Mouse (Mus musculus) CH12.LX (cell line): ENCODE measurements at regions not wholly inside any gene's neighbourhood (a gene's known extent, or its start where the extent isn't known, plus 50 kb on each side); places are given as distances from the start of the nearest gene placed in this dataset.

Source experiments
- DNase-seq: peaks from one replicate; pipeline ENCODE4 v3.0.0-alpha.2; 2013; ENCODE audit errors: extremely low read depth
- H3K27ac ChIP-seq: 2 replicates; pipeline ENCODE4 v1.5.1; 2012; ENCODE audit warnings: low read depth, mild to moderate bottlenecking, control low read depth, moderate library complexity; ENCODE audit not compliant: insufficient read depth
- H3K27me3 ChIP-seq: replicated peaks from 2 replicates; pipeline ENCODE3; 2012; ENCODE audit warnings: inconsistent platforms
- H3K36me3 ChIP-seq, 2 experiments: replicated peaks in 1 of 2; 2 replicates each; pipeline versions ENCODE3 to v1.6.1; 2012; ENCODE audit warnings: inconsistent platforms in 1 of 2, low read length in 1 of 2, mild to moderate bottlenecking in 1 of 2, mixed read lengths in 1 of 2, moderate library complexity in 1 of 2; ENCODE audit not compliant: control insufficient read depth in 1 of 2, insufficient read depth in 1 of 2
- H3K4me1 ChIP-seq, 2 experiments: 2 replicates each; pipeline ENCODE4 v1.6.1; 2012; ENCODE audit warnings: inconsistent platforms in 1 of 2, moderate library complexity in 1 of 2; ENCODE audit not compliant: insufficient read depth in 2 of 2, control insufficient read depth in 1 of 2
- H3K4me2 ChIP-seq: 2 replicates; pipeline ENCODE4 v1.6.1; 2012; ENCODE audit warnings: low read depth, mild to moderate bottlenecking, control low read depth; ENCODE audit not compliant: poor library complexity, insufficient read depth, severe bottlenecking
- H3K4me3 ChIP-seq, 3 experiments: fragments of 150-350 bp in 1 of 3; sonication (generic) in 1 of 3; replicated peaks in 1 of 3; 2 replicates each; pipeline versions ENCODE3 to v1.5.1; 2011 to 2012; ENCODE audit warnings: low read depth in 2 of 3, low read length in 2 of 3, mild to moderate bottlenecking in 2 of 3, moderate library complexity in 2 of 3, control low read depth in 1 of 3, improper control_type of control experiment in 1 of 3, inconsistent platforms in 1 of 3, mixed read lengths in 1 of 3; ENCODE audit not compliant: poor library complexity in 1 of 3
- H3K79me2 ChIP-seq: replicated peaks from 2 replicates; pipeline ENCODE4 v1.6.1; 2012; ENCODE audit warnings: mild to moderate bottlenecking, moderate library complexity; ENCODE audit not compliant: control insufficient read depth, poor library complexity, insufficient read depth, severe bottlenecking; ENCODE audit errors: extremely low read depth
- H3K9ac ChIP-seq: 2 replicates; pipeline ENCODE4 v1.6.1; 2012; ENCODE audit warnings: low read depth, mild to moderate bottlenecking, control low read depth, moderate library complexity; ENCODE audit not compliant: insufficient read depth
- H3K9me3 ChIP-seq: replicated peaks from 2 replicates; pipeline ENCODE3; 2012; ENCODE audit warnings: low read length, inconsistent platforms, mixed read lengths
- CTCF ChIP-seq, 2 experiments: IDR thresholded peaks in 1 of 2; conservative IDR thresholded peaks in 1 of 2; 2 replicates each; pipeline ENCODE4 v1.5.1; 2011 to 2012; ENCODE audit warnings: low read depth in 2 of 2, low read length in 2 of 2, improper control_type of control experiment in 1 of 2, inconsistent platforms in 1 of 2, mild to moderate bottlenecking in 1 of 2, moderate library complexity in 1 of 2
- GABPA ChIP-seq: IDR thresholded peaks from 2 replicates; pipeline ENCODE4 v1.6.1; 2012; ENCODE audit warnings: low read depth, low read length, improper control_type of control experiment, inconsistent platforms; ENCODE audit not compliant: insufficient replicate concordance
- HCFC1 ChIP-seq: IDR thresholded peaks from 2 replicates; pipeline ENCODE4 v1.6.1; 2012; ENCODE audit warnings: low read depth, mild to moderate bottlenecking, inconsistent platforms, low read length, improper control_type of control experiment
- MAFK ChIP-seq: IDR thresholded peaks from 2 replicates; pipeline ENCODE4 v1.6.1; 2011; ENCODE audit warnings: low read length, improper control_type of control experiment; ENCODE audit not compliant: insufficient replicate concordance
- MXI1 ChIP-seq: IDR thresholded peaks from 2 replicates; pipeline ENCODE4 v1.6.1; 2011; ENCODE audit warnings: mild to moderate bottlenecking, low read depth, low read length, improper control_type of control experiment
- NELFE ChIP-seq: IDR thresholded peaks from 2 replicates; pipeline ENCODE4 v1.6.1; 2011; ENCODE audit warnings: low read depth, low read length, improper control_type of control experiment
- PAX5 ChIP-seq: IDR thresholded peaks from 2 replicates; pipeline ENCODE4 v1.6.1; 2012; ENCODE audit warnings: low read length, inconsistent platforms, mixed read lengths
- POLR2A ChIP-seq: IDR thresholded peaks from 2 replicates; pipeline ENCODE4 v1.6.1; 2011; ENCODE audit warnings: low read depth, mild to moderate bottlenecking, improper control_type of control experiment, low read length
- RAD21 ChIP-seq: IDR thresholded peaks from 2 replicates; pipeline ENCODE4 v1.6.1; 2011; ENCODE audit warnings: low read depth, mild to moderate bottlenecking, low read length, improper control_type of control experiment, moderate library complexity
- SIN3A ChIP-seq: IDR thresholded peaks from 2 replicates; pipeline ENCODE4 v1.6.1; 2012; ENCODE audit warnings: low read length, improper control_type of control experiment, inconsistent platforms
- SMC3 ChIP-seq: IDR thresholded peaks from 2 replicates; pipeline ENCODE4 v1.6.1; 2011; ENCODE audit warnings: low read depth, low read length, improper control_type of control experiment
- TBP ChIP-seq: conservative IDR thresholded peaks from 2 replicates; pipeline ENCODE4 v1.6.1; 2011; ENCODE audit warnings: low read depth, low read length, improper control_type of control experiment
- TCF12 ChIP-seq: IDR thresholded peaks from 2 replicates; pipeline ENCODE4 v1.6.1; 2014; ENCODE audit warnings: low read depth, mild to moderate bottlenecking, inconsistent platforms, low read length, improper control_type of control experiment
- UBTF ChIP-seq: IDR thresholded peaks from 2 replicates; pipeline ENCODE4 v1.6.1; 2012; ENCODE audit warnings: low read depth, mild to moderate bottlenecking, inconsistent platforms, low read length, improper control_type of control experiment, moderate library complexity
- USF2 ChIP-seq: conservative IDR thresholded peaks from 2 replicates; pipeline ENCODE4 v1.6.1; 2011; ENCODE audit warnings: low read depth, low read length, improper control_type of control experiment
- ZKSCAN1 ChIP-seq: IDR thresholded peaks from 2 replicates; pipeline ENCODE4 v1.6.1; 2012; ENCODE audit warnings: low read depth, inconsistent platforms, low read length, improper control_type of control experiment, borderline replicate concordance
- ZMIZ1 ChIP-seq: IDR thresholded peaks from 2 replicates; pipeline ENCODE4 v1.6.1; 2012; ENCODE audit warnings: low read depth, mild to moderate bottlenecking, inconsistent platforms, low read length, improper control_type of control experiment
- dilution Hi-C: fragments of 300-500 bp; cut with MboI; formaldehyde crosslinking; loops from 2 replicates; pipeline ENCODE4 v1.14.3; 2020; ENCODE audit warnings: low sequenced_read_pairs; ENCODE audit not compliant: extremely low pct_unique_long_range_greater_than_20kb, extremely low pct_ligation_motif_present
- in situ Hi-C: fragments of 300-500 bp; cut with MboI; formaldehyde crosslinking; loops from 3 replicates; pipeline ENCODE4 v1.14.3; 2019; ENCODE audit warnings: low sequenced_read_pairs, low pct_ligation_motif_present, low pct_unique_long_range_greater_than_20kb, mixed read lengths

DNA sequence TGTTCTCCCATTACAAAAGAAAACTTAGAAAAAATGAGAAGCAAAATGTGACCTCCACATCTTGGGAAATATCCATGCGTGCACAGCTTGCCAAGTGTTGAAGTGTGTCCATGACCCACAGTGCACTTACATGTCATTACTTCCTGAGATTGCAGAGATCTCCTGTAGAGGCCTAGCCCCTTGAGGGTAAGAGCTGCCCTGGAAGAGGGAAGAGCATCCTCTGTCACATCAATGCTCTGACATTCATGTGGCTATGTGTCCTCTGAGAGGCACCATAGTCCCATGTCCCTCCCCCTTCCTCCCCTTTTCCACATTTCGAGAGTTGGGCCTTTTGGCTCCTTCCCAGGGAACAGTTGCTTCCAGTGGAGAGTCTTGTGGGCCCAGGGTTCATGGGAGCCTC, 121.4 kb upstream of the Gas1 start:
- Histone ChIP-seq H3K4me1 (no peaks in the 10 kb centered on the region), H3K36me3 (no peaks in the 10 kb centered on the region), H3K4me3 (no peak overlapping the region), H3K27ac (no peak overlapping the region), H3K9me3 (peaks cover 87% of the 10 kb centered on the region), H3K79me2 (no peaks in the 10 kb centered on the region), H3K9ac (no peak overlapping the region), H3K27me3 (no peaks in the 10 kb centered on the region), H3K4me2 (no peak overlapping the region)
- no peak for TF ChIP-seq ZKSCAN1
- no peak for TF ChIP-seq MXI1
- TF ChIP-seq NELFE, result no peak
- TF ChIP-seq TCF12, result no peak
- no peak for TF ChIP-seq SIN3A
- no peak for TF ChIP-seq GABPA
- dilution Hi-C loops (no loop called here), in situ Hi-C loops (no loop called here)
- DNase-seq, result no peak

GRCm38 (mm10) chr13:60299076-60299475, 121.9 kb upstream of the Gas1 start:
- DNase-seq, result no peak
- no peaks in the 10 kb centered on the region for H3K4me1 ChIP-seq
- dilution Hi-C loops, result no loop called here
- no peaks in the 10 kb centered on the region for H3K36me3 ChIP-seq
- no peak overlapping the region for H3K4me2 ChIP-seq
- TF ChIP-seq MAFK (no peak), TBP (no peak), ZKSCAN1 (no peak), GABPA (no peak), HCFC1 (no peak), RAD21 (no peak), NELFE (no peak)
- H3K27me3 ChIP-seq, result no peaks in the 10 kb centered on the region
- no peaks in the 10 kb centered on the region for H3K79me2 ChIP-seq
- no peak overlapping the region for H3K9ac ChIP-seq
- H3K27ac ChIP-seq, result no peak overlapping the region
- no peak overlapping the region for H3K4me3 ChIP-seq
- in situ Hi-C loops, result no loop called here
- peaks cover 87% of the 10 kb centered on the region for H3K9me3 ChIP-seq

- dilution Hi-C loops (no loop called here), in situ Hi-C loops (no loop called here)
- Histone ChIP-seq H3K9ac (no peak overlapping the region), H3K79me2 (no peaks in the 10 kb centered on the region), H3K4me2 (no peak overlapping the region), H3K4me1 (no peaks in the 10 kb centered on the region), H3K4me3 (no peak overlapping the region), H3K27ac (no peak overlapping the region), H3K27me3 (no peaks in the 10 kb centered on the region), H3K9me3 (peaks cover 85% of the 10 kb centered on the region), H3K36me3 (no peaks in the 10 kb centered on the region)
- DNase-seq, result no peak
- TF ChIP-seq GABPA (no peak), ZMIZ1 (no peak), UBTF (no peak), SMC3 (no peak), CTCF (conservative IDR thresholded peaks at IDR 0.05 in 1 of 2, IDR thresholded peaks at IDR 0.05 in 1 of 2; ENCODE audit: low read depth in 2 of 2, low read length in 2 of 2) (no peak), PAX5 (no peak), POLR2A (no peak), USF2 (no peak), MXI1 (no peak)
These were observed 126.4 kb upstream of the Gas1 start for GRCm38 (mm10) chr13:60303561-60303960.
